Mouse (Mus musculus) adipocyte (in vitro differentiated cells): ENCODE data around the gene Card11.

Source experiments
- DNase-seq: peaks from one replicate; pipeline ENCODE4 v3.0.0-alpha.2; 2016; ENCODE audit warnings: low spot score

Gene Card11

GRCm38 (mm10) chr5:140992093-140993070 is 8.0 kb downstream of the Card11 start:
- DNase-seq = no peak

GRCm38 (mm10) chr5:140985311-140986050 is 14.9 kb downstream of the Card11 start:
- DNase-seq = no peak

GRCm38 (mm10) chr5:140981370-140981805 is 19.0 kb downstream of the Card11 start:
- DNase-seq = no peak

- no peak for DNase-seq
Measured at GRCm38 (mm10) chr5:140980783-140981182, 19.6 kb downstream of the Card11 start.

- DNase-seq = no peak
Measured at GRCm38 (mm10) chr5:140980051-140980450, 20.3 kb downstream of the Card11 start.

GRCm38 (mm10) chr5:140962945-140963344 is 37.4 kb downstream of the Card11 start:
- DNase-seq = no peak

- DNase-seq = no peak
Measured at GRCm38 (mm10) chr5:140960732-140961131, 39.6 kb downstream of the Card11 start.

- no peak for DNase-seq
Measured at GRCm38 (mm10) chr5:140959160-140959559, 41.2 kb downstream of the Card11 start.

GRCm38 (mm10) chr5:140957106-140957505 is 43.3 kb downstream of the Card11 start:
- no peak for DNase-seq

GRCm38 (mm10) chr5:140955666-140956065 is 44.7 kb downstream of the Card11 start:
- DNase-seq = no peak

GRCm38 (mm10) chr5:140951801-140952200 is 48.6 kb downstream of the Card11 start:
- no peak for DNase-seq

- DNase-seq = no peak
Measured at GRCm38 (mm10) chr5:140948009-140948408, 52.4 kb downstream of the Card11 start.

GRCm38 (mm10) chr5:140946034-140946433 is 54.3 kb downstream of the Card11 start:
- no peak for DNase-seq

- no peak for DNase-seq
Measured at GRCm38 (mm10) chr5:140944382-140945125, 55.8 kb downstream of the Card11 start.

GRCm38 (mm10) chr5:140940923-140941491 is 59.4 kb downstream of the Card11 start:
- no peak for DNase-seq

- no peak for DNase-seq
Measured at GRCm38 (mm10) chr5:140940257-140940922, 60.0 kb downstream of the Card11 start.

GRCm38 (mm10) chr5:140936816-140937215 is 63.6 kb downstream of the Card11 start:
- DNase-seq = no peak

GRCm38 (mm10) chr5:140935848-140936247 is 64.5 kb downstream of the Card11 start:
- DNase-seq = no peak

GRCm38 (mm10) chr5:140934639-140935315 is 65.6 kb downstream of the Card11 start:
- no peak for DNase-seq

- DNase-seq = no peak
Measured at GRCm38 (mm10) chr5:140931523-140932229, 68.7 kb downstream of the Card11 start.
